Mouse (Mus musculus) urinary bladder, postnatal 10 days (tissue): ENCODE results near the gene Basp1.
"Not testable (repeated sequence)": the region's sequence is repeated elsewhere in the genome, so short reads cannot be mapped to it uniquely, and the experiment has no call there.

Experiments
- DNase-seq: peaks from one replicate; pipeline ENCODE4 v3.0.0; 2022; ENCODE audit warnings: low spot score

The Basp1 gene

DNA sequence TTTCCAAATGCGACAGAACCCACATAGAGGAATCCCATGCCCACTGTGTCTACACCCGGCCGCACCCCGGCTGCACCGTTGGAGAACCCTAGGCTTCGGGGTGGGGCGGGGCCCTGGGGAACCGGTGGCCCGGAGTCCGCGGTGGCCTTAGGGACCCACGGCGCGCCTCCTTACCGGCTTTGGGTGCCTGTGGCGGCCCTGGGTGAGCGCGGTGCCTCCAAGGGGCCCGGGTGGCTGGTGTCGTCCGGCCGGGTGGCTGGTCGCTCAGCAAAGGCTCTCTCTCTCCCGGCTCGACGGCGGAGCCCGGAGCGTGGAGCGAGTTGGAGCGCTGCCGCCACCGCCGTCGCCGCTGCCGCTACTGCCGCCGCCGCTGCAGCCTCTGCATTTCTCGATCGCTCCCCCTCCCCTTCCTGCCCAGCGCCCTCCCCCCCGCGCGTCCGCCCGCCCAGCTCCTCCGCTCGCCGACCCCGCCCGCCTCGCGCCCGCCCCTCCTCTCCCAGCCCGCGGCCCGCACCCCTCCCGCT is at the start of gene Basp1:
Gene Basp1, minus strand, starts transcription at position 387 of the 524 bp plus-strand sequence.
- DNase-seq = peak; percentile 15

DNA sequence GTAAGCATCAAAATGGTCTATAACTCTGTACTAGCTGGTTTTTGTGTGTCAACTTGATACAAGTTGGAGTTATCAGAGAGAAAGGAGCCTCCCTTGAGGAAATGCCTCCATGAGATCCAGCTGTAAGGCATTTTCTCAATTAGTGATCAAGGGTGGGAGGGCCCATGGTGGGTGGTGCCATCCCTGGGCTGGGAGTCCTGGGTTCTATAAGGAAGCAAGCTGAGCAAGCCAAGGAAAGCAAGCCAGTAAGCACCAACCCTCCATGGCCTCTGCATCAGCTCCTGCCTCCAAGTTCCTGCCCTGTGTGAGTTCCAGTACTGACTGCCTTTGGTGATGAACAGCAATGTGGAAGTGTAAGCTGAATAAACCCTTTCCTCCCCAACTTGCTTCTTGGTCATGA is 49.5 kb upstream of the Basp1 start:
- DNase-seq = not testable (repeated sequence)

DNA sequence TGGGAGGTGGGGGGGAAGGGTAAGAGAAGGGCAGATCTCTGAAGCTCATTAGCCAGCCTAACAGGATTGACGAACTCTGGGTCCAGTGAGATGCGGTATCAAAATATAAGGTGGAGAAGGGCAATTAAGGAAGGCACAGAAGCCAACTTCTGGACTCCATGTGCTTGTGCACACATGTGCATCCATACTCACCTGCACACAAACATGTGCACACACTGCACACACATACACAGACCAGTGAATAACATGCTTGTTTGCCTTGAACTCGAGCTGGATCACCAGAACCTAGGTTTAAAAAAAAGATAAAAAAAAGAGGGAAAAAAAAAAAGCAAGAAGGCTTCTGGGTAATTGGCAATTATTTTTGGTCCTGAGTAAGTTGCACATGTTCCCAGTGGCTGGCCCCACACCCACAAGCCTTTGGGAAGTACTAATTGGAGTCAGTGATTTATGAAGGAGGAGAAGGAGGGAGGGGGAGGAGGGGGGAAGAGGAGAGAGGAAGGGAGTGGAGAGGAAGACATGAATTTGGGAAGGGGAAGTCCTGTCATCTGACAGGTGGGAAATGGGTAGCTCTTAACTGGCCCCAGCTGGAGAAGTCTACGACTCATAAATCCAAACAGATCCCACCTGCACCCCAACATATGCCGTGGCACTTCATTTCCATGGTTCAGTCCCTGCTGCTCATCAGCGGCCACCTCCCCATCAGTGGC is 48.6 kb upstream of the Basp1 start:
- DNase-seq = no peak

DNA sequence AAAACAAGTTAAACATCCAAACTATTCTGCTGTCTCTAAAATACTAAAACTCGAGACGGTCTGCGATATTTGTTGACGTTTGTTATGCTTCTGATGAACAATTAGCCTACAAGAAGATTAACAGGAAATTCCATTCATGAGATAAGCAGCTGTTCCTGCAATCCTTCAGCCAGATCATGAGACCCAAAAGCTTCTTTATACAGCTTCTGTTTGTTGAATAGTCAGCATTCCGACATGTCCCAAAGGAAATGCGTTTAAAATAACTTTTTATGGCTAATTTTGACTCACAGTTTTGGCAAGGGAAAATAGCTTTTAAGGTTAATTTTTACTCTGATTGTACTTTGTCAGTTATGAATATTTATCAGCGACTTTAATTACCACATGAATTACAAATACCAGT is 46.3 kb upstream of the Basp1 start:
- no peak for DNase-seq

DNA sequence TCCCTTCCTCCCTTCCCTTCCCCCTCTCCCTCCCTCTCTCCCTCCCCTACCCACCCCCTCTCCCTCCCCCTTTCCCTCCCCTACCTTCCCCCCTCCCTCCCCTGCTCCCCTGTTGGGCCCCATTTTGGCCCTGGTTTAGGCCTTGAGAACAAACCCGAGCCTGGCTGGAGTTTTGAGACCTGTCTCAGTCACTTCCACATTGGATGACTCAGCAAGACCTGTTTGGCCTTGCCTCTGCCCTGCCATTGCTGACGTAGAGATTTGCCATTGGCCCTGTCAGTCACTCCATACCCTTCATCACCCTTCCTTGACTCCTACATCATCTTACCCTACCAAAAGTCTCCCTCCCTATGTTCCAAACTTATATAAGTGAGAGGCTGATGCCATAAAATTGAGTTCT is 43.9 kb upstream of the Basp1 start:
- no peak for DNase-seq

DNA sequence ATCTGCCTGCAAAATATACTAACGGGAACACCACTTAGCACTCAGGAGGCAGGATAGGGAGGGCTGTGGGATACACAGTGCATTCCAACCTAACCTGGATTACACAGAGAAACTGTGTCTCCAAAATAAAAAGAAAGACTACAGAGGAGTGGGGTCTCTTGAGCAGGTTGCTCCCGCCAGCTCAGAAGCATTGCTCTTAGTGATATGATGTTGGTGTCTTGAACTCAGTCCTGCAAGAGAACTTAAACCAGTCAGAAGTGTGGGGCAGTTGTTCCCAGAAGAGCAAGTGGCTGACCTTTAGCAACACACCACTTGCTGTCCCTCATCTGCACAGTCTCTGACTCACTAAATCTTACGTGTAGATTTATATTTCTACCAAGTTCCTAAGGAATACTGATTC is 40.0 kb upstream of the Basp1 start:
- no peak for DNase-seq

DNA sequence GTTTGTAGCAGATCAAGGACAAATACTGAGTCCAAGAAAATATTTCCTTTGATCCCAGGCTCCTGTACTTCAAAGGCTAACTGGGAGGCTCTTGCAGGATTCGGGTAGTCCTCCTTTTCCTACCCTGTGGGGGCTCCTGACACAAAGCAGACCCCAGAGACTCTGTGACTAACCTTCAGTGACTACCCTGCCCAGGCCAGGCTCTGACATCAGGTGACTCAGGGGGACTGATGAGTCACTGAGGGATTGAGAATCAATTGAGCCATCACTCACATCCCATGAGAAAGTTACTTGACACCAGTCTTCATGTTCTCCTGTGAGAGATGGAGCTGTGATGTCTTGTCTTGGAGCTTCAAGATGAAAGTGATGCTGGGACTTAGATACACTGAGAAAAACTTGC is 35.8 kb upstream of the Basp1 start:
- no peak for DNase-seq

DNA sequence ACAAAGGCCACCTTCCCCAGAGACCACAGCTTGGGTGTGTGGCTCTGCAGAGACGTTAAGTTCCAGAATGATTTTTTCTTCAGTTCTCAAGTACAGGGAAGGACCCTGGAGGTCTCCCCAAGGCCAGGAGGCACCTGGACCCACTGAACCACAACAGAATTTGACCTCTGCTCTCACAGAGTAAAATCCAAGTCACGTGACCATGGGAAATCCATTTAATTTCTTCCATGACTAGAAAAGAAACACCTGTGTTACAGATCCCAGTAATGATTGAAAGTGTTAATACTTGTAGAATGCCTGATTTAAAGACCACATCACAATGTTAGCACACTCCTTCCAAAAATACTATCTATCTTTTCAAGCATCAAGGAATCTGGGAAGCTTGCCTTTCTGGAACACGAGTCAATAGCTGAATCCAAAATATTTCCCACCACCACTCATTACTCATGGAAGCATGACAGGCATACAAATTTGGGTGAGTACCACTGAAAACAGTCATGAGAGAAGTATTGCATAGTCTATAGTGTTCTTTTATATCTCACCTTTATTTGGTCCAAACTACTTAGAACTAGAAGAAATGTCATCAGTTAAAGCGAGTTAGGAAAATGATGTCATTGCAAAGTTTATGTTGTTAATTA is 35.3 kb upstream of the Basp1 start:
- no peak for DNase-seq

DNA sequence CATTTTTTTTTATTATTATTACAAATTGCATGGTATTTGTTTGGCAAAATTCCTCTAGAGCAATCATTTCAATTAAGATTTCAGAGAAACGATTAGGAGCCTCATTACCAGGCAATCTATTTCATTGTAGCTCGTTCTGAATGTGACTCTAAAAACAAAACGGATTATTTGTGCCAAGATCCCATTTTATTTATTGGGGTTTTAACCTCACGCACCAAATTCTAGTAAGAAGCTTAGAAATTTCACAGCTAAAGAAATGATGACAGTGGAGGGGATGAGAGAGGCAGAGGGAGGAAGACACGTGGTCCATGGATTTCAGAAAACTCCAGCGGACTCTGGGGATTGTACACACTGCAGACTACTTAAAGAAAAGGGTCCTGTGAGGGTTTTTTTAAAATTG is 33.6 kb upstream of the Basp1 start:
- DNase-seq = no peak

DNA sequence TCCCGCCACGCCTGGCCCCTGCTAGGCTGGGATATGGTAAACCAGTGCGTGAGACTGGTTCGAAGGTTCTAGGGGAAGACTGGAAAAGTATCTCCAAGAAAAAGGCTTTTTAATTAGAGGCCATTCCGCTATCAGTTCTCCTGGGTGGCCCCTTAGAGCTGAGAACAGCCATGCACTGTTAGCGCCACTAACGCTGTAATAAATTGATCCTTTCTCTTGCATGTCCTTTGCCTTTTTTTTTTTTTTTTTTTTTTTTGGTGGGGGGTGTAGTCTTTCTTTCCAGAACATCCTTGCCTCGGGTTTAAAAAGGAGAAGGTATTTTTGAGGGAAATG is 32.6 kb upstream of the Basp1 start:
- DNase-seq = no peak

DNA sequence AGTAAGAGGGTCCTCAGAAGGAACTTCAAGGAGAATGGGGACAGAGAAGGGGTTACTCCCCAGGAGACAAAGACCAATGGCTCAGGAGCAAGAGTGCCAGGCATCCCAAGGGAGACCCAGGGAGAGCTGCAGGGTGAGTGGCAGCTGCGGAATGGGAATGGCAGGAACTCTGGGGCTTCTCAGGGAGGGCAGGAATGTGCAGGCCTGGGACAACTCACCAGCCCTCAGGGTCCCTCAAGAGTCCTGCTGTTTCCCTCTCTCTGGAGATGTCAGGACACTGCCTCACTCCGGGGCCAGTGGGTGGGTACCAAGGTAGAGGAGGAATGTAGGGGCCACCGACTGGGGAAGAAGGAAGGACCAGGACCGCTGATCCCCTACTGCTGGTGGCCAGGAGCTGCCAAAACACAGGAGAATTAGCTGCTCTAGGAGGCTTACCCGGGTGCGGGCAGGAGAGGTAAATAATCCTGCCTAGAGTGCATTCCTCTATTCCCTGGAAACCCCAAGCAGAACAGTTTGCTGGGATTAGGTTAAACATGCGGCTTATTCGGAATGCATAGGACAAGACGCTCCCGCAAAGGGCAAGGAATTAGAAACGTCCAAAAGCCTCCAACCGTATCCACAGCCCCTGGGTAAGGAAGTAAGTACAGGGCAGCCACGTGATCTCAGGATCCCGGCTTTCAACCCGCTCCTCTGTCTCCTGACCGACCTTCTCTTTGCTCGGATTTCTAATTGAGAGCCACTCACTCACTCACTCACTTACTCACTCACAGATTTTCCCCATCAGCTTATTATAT is 32.0 kb upstream of the Basp1 start:
- DNase-seq = no peak

DNA sequence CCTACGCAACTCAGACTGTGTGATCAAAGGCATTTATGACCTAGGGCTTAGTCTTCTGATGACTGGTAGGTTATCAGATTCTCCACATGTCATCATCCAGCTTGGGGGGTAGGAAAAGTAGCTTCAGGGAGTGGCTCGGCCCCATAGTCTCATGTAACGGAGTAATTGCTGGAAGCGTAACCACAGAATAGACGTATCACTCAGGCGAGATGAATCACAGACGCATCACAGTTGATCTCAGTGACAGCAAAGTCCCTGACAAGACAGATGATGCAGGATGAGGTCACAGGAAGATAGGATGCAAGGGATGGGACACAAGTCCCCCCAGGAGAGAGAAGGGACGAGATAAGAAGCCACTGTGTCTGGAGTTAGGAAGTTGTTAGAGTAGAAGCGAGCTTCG is 30.6 kb upstream of the Basp1 start:
- no peak for DNase-seq

DNA sequence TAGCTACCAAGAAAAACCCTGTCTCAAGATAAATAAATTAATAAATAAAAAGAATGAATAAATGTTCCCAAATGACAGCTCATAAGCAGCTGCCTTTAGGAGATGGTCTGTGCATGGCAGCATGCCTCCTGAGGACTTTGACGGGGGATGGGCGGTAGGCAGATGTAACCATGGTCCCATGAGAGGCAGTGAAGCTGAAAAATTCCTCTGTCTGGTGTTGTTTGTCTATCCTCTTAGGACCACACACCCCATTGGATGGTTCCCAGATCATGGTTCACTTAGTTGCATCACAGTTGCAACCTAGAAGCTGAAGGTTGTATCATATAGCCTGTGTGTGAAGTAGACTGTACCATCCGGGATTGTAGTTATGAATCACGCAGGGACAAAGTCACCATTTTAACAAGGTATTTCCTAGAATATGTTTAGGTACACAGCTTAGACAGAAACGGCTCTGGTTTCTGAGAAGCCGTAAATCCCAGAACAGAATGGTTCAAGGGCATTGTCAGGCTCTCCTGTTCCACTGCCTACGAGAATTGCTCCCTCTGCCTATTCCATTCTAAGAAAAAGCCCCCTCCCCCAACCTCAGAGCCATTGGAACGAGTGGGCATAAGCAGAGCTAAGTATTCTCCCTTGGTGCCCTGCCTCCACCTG is 29.7 kb upstream of the Basp1 start:
- DNase-seq = no peak

DNA sequence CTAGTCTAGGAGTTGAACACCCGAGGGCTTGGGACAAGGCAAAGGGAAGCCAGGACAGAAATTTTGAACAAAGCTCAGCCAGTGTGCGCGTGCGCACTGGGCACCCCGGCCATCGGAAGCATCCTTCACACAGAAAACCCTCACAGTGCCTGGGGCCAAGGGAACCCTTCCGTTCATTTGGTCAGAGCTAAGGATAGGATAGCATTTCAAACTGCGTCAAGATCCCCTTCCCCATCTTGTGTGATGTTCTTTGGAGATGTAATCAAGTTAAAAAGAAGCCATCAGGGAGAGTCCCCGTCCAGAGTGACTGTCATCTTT is 28.3 kb upstream of the Basp1 start:
- DNase-seq = no peak

DNA sequence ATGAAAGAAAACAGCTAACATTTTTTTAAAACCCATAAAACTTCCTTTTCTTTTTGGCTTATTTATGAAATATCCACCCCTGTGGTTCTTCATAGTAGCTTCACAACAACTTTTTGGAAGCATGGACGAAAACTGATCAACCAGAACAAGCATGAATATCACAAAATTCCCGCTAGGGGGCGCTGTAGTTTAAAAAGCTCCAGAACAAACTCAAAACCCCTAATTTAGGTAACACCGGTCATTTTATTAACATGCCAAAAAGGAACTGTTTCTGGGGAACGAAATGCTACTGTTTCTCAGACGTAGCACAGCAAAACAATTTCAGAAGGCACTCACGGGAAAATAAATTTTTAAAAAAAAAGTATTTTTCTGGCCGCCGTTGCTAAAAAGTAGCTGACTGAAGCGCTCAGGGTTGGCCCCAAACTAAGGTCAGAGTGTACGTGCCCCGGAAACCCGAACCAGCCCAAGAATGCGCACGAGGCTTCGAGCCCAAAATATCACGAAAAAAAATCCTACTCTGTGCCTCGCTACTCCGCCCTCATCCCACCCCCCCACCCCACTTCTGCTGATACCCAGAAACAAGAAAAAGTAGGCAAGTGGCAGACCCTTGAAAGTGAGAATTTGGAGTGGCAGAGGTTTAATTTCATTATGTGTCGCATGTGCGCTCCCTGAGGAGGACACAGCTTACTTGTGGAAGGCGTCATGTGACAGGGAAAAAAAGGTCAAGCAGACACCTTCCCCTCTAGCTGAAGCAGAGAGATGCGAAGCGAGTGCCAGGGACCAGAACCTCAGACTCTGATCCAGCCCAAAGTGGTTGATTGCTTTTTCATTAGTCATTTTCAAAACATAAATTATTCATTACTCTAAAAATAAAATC is 27.7 kb upstream of the Basp1 start:
- DNase-seq = no peak

DNA sequence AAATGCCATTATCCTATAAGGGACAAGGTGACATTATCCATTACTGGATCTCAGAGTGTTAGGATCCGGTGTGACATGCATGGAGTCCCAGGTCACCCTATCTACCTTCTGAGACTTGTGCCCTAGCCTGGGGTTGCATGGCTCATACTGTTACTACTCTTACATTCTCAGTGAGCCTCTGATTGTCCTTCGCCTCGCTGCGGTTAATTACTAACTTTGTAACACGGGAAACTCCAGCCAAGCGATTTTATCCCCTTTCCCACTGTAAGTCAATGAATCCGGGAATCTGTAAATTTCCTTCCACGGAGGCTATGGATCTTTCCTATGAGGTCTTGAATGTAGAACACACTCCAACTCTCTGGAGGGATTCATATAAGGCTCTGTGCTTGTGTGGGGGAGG is 26.8 kb upstream of the Basp1 start:
- DNase-seq = no peak

DNA sequence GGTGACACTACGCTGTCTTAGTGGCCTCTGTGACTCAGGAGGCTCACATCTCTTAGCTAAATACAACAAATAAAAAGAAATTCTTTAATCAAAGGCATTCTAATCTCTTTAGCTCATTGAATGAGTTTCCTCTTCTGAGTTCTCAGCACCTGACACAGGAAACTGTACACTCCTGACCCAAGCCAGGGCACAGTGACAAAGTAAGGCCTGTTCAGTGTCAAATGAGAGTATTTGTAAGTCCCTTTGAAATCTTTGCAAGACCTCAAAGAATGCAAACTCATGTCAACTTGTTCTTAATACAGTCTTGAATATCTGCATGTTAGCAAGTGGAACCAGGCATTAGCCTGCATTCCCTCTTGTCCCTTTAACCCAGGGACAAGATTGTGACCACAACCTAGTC is 18.8 kb upstream of the Basp1 start:
- DNase-seq = no peak

DNA sequence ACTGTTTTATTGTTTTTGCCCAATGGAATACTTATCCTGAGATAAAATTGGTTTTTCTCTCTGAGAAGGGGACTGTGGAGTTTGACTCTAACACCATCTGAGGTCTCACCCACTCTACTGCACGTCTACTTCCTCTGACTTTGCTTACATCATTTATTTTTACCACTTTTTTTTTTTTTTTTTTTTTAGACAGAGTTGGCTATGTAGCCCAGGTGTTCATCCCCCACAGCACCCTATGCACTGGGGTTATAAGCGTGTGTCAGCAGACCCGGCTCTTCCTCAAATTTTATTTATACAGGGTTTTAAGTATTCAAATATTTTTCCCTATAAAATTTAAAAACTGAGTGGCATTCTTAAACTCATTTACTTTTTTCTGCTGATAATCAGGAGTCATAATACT is 16.6 kb upstream of the Basp1 start:
- no peak for DNase-seq

DNA sequence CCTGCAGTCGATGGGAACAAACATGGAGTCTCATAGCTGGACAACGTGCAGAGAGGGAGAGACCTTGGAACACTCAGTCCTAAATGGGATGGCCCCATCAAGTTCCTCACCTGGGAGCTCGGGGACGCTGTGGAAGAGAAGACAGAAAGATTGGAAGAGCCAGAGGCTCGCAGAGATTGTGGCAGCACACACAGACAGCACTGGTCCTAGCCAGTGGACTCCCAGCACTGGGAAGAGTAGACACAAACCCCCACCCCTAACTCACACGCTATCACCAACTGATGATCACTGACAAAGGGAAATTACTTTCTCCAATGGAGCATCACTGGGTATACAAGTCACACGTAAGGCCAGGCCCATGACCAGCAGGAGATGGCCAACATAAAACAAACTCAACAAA is 15.4 kb upstream of the Basp1 start:
- DNase-seq = no peak

DNA sequence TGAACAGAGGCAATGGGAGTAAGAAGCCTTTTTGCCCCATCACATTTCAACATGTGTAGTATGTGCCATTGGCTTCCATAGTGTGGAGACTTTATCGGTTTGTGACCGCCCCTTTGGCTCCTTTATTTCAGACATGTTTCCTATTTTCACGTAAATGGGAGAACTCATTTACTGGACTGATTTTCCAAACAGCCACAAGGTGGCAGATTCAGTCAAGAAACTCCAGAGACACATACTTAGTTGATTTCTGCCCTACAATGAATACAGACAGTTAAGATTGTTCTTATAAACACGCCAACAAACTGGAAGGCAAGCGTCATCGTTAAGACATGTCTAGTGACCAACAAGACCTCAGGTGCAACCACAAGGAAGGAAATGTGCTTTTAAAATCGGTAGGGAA is 15.0 kb upstream of the Basp1 start:
- DNase-seq = no peak

DNA sequence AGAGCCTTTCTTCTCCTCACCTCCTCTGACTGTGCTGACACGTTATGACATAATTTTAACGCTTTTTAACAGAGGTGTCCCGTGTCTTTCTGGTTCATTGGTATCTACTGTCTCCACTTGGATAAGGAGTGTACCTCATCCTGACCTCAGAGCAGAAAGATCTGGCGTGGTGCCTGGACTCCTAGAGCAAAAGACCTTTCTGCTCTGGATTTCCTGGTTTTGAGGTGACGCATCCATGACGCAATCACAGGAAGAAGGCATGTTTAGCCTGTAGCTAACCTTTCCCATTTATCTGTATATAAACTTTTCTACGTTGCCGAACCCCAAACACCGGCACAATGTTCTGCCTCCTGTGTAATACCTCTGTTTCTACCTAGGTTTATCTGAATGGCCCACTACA is 6.7 kb upstream of the Basp1 start:
- no peak for DNase-seq

DNA sequence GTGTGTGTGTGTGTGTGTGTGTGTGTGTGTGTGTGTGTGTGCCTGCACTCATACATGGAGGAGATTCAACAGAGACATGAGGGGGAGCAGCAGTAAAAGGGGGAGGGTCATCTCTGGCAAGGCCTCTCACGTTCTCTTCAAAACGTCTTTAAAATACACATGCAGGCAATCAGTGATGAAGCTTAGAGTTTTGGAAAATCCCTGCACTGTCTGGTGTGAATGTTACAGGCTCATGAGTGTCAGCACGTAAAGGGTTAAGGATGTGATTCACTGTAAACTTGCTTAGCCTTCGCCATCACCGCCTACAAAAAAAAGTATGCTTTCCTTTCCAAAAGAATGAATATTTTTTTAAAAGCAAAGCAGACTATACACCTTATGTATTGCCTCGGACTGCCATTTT is 2.8 kb upstream of the Basp1 start:
- DNase-seq = no peak
